Mouse (Mus musculus) neural tube, embryonic 12.5 days (tissue): ENCODE measurements around the gene Mxra7. TPM values are rescaled to one million over a fixed set of nuclear protein-coding genes. Genes with fewer than 3 reads are reported as not detected.
"Not testable (repeated sequence)": the region's sequence is repeated elsewhere in the genome, so short reads cannot be mapped to it uniquely, and the experiment has no call there.

Experiments used
- ATAC-seq: fragments of 200-750 bp; cut with Nextera tagmentation; 2 replicates; pipeline ENCODE4 v1.8.0; 2017; ENCODE audit warnings: low read depth, mild to moderate bottlenecking, moderate TSS enrichment, moderate library complexity; ENCODE audit not compliant: low FRiP score
- H3K27ac ChIP-seq: fragments of 300-500 bp; sonication (generic); 2 replicates; pipeline ENCODE4 v1.5.1; 2016
- H3K27me3 ChIP-seq: fragments of 300-500 bp; sonication (generic); replicated peaks from 2 replicates; pipeline ENCODE4 v1.6.1; 2016; ENCODE audit warnings: mild to moderate bottlenecking
- H3K36me3 ChIP-seq: fragments of 300-500 bp; sonication (generic); 2 replicates; pipeline ENCODE4 v1.6.1; 2016; ENCODE audit warnings: mild to moderate bottlenecking
- H3K4me1 ChIP-seq: fragments of 300-500 bp; sonication (generic); 2 replicates; pipeline ENCODE4 v1.6.1; 2016
- H3K4me2 ChIP-seq: fragments of 300-500 bp; sonication (generic); replicated peaks from 2 replicates; pipeline ENCODE4 v1.6.1; 2016; ENCODE audit warnings: mild to moderate bottlenecking
- H3K4me3 ChIP-seq: fragments of 300-500 bp; sonication (generic); 2 replicates; pipeline ENCODE4 v1.5.1; 2016
- H3K9ac ChIP-seq: fragments of 300-500 bp; sonication (generic); 2 replicates; pipeline ENCODE4 v1.6.1; 2016; ENCODE audit warnings: mild to moderate bottlenecking
- H3K9me3 ChIP-seq: fragments of 300-500 bp; sonication (generic); 2 replicates; pipeline ENCODE4 v1.6.1; 2016; ENCODE audit warnings: mild to moderate bottlenecking
- WGBS: fragments of 180-500 bp; shearing (Covaris S2); methylation state at CpG from one replicate; pipeline ENCODE4 v1.1.7; 2016; 5-methylcytosine and 5-hydroxymethylcytosine counted together
- polyA plus RNA-seq: library from polyadenylated mRNA; unstranded; fragments of >200 nt; fragmentation: Nextera tagmentation; extraction: Ambion mirVana; gene quantifications from 2 replicates; pipeline ENCODE4 v1.2.1, GENCODE M21; 2016

Mxra7 gene
- polyA plus RNA-seq, 1 experiment from 2014 or later: 91.2 TPM

- Histone ChIP-seq H3K36me3 (peaks cover 23% of the 10 kb centered on the region), H3K4me1 (peaks cover 25% of the 10 kb centered on the region), H3K9ac (peak within 1 kb of the TSS; percentile 98), H3K27ac (peak within 1 kb of the TSS; percentile 93), H3K4me2 (peak within 1 kb of the TSS; percentile 61), H3K27me3 (no peaks in the 10 kb centered on the region), H3K4me3 (peak within 1 kb of the TSS; percentile 98), H3K9me3 (no peaks in the 10 kb centered on the region)
- ATAC-seq: peak; percentile 57
- under 1% methylated on average over 85 of the region's 91 CpGs for WGBS
Measured at GRCm38 (mm10) chr11:116852291-116852890, 24.5 kb upstream of the Mxra7 start, which contains the start of gene Mfsd11. Mfsd11 (plus strand) TSS chr11:116852440.

GRCm38 (mm10) chr11:116851576-116852290, 23.9 kb upstream of the Mxra7 start:
- no peak for ATAC-seq
- H3K27me3 ChIP-seq: no peaks in the 10 kb centered on the region
- no peaks in the 10 kb centered on the region for H3K9me3 ChIP-seq
- peaks cover 25% of the 10 kb centered on the region for H3K4me1 ChIP-seq
- H3K4me3 ChIP-seq: peak overlapping the region; percentile 98
- 2% methylated on average over 29 of the region's 29 CpGs for WGBS
- H3K27ac ChIP-seq: peak overlapping the region; percentile 93; the same call in 1 of the 2 replicates
- H3K4me2 ChIP-seq: peak overlapping the region; percentile 61
- H3K36me3 ChIP-seq: peaks cover 23% of the 10 kb centered on the region
- peak overlapping the region; percentile 98 for H3K9ac ChIP-seq

GRCm38 (mm10) chr11:116850833-116851477, 23.1 kb upstream of the Mxra7 start:
- H3K4me2 ChIP-seq: peak overlapping the region; percentile 61
- no peak overlapping the region for H3K27ac ChIP-seq
- H3K9ac ChIP-seq: peak overlapping the region; percentile 98
- no peaks in the 10 kb centered on the region for H3K27me3 ChIP-seq
- H3K4me3 ChIP-seq: peak overlapping the region; percentile 98
- WGBS: 48% methylated on average over 6 of the region's 6 CpGs
- H3K9me3 ChIP-seq: no peaks in the 10 kb centered on the region
- peaks cover 23% of the 10 kb centered on the region for H3K36me3 ChIP-seq
- no peak for ATAC-seq
- peaks cover 24% of the 10 kb centered on the region for H3K4me1 ChIP-seq

GRCm38 (mm10) chr11:116850085-116850484, 22.2 kb upstream of the Mxra7 start:
- peak overlapping the region; percentile 61 for H3K4me2 ChIP-seq
- H3K27me3 ChIP-seq: no peaks in the 10 kb centered on the region
- ATAC-seq: no peak
- peaks cover 23% of the 10 kb centered on the region for H3K36me3 ChIP-seq
- no peak overlapping the region for H3K27ac ChIP-seq
- H3K4me3 ChIP-seq: no peak overlapping the region
- WGBS: 65% methylated on average over 4 of the region's 4 CpGs
- peaks cover 20% of the 10 kb centered on the region for H3K4me1 ChIP-seq
- no peaks in the 10 kb centered on the region for H3K9me3 ChIP-seq
- no peak overlapping the region for H3K9ac ChIP-seq

GRCm38 (mm10) chr11:116849587-116849986, 21.7 kb upstream of the Mxra7 start:
- Histone ChIP-seq H3K4me2 (no peak overlapping the region), H3K36me3 (peaks cover 23% of the 10 kb centered on the region), H3K4me1 (peaks cover 16% of the 10 kb centered on the region), H3K9ac (no peak overlapping the region), H3K27ac (no peak overlapping the region), H3K9me3 (no peaks in the 10 kb centered on the region), H3K27me3 (no peaks in the 10 kb centered on the region), H3K4me3 (no peak overlapping the region)
- ATAC-seq: no peak

GRCm38 (mm10) chr11:116848877-116849178, 21.0 kb upstream of the Mxra7 start:
- not testable (repeated sequence) for H3K9me3 ChIP-seq, H3K4me3 ChIP-seq, H3K9ac ChIP-seq, H3K27me3 ChIP-seq, ATAC-seq, H3K4me2 ChIP-seq, H3K27ac ChIP-seq
- Histone ChIP-seq H3K4me1 (peaks cover 18% of the 10 kb centered on the region), H3K36me3 (peaks cover 23% of the 10 kb centered on the region)
- 66% methylated on average over 2 of the region's 2 CpGs for WGBS

GRCm38 (mm10) chr11:116848086-116848876, 20.4 kb upstream of the Mxra7 start:
- WGBS: 80% methylated on average over 5 of the region's 5 CpGs
- H3K36me3 ChIP-seq: peaks cover 23% of the 10 kb centered on the region

GRCm38 (mm10) chr11:116847187-116848085, 19.6 kb upstream of the Mxra7 start:
- H3K4me1 ChIP-seq: peaks cover 20% of the 10 kb centered on the region
- H3K4me2 ChIP-seq: no peak overlapping the region
- WGBS: 94% methylated on average over 3 of the region's 3 CpGs
- H3K27ac ChIP-seq: no peak overlapping the region
- no peak for ATAC-seq
- H3K9ac ChIP-seq: no peak overlapping the region
- peaks cover 23% of the 10 kb centered on the region for H3K36me3 ChIP-seq
- no peaks in the 10 kb centered on the region for H3K27me3 ChIP-seq
- H3K4me3 ChIP-seq: no peak overlapping the region
- H3K9me3 ChIP-seq: no peaks in the 10 kb centered on the region

More at GRCm38 (mm10) chr11:116848086-116848876, 20.4 kb upstream of the Mxra7 start:
- Histone ChIP-seq H3K27ac (no peak overlapping the region), H3K4me1 (peaks cover 20% of the 10 kb centered on the region), H3K27me3 (no peaks in the 10 kb centered on the region), H3K4me2 (no peak overlapping the region), H3K4me3 (no peak overlapping the region), H3K9ac (no peak overlapping the region), H3K9me3 (no peaks in the 10 kb centered on the region)
- ATAC-seq: no peak

GRCm38 (mm10) chr11:116846593-116847181, 18.8 kb upstream of the Mxra7 start:
- H3K27me3 ChIP-seq: no peaks in the 10 kb centered on the region
- H3K27ac ChIP-seq: no peak overlapping the region
- H3K4me3 ChIP-seq: no peak overlapping the region
- no peak for ATAC-seq
- no peak overlapping the region for H3K4me2 ChIP-seq
- no peak overlapping the region for H3K9ac ChIP-seq
- H3K4me1 ChIP-seq: peaks cover 25% of the 10 kb centered on the region
- peaks cover 23% of the 10 kb centered on the region for H3K36me3 ChIP-seq
- WGBS: 82% methylated on average over 4 of the region's 4 CpGs
- H3K9me3 ChIP-seq: no peaks in the 10 kb centered on the region

GRCm38 (mm10) chr11:116843261-116844233, 15.7 kb upstream of the Mxra7 start, which contains the start of the genes Mettl23 and Jmjd6:
Mettl23 (plus strand) TSS chr11:116843278.
Jmjd6 (minus strand) TSS chr11:116843449.
- H3K27me3 ChIP-seq: no peaks in the 10 kb centered on the region
- peak within 1 kb of the TSS; percentile 95 for H3K27ac ChIP-seq
- peak within 1 kb of the TSS; percentile 90 for H3K9ac ChIP-seq
- peaks cover 32% of the 10 kb centered on the region for H3K36me3 ChIP-seq
- under 1% methylated on average over 72 of the region's 72 CpGs for WGBS
- peak within 1 kb of the TSS; percentile 91 for H3K4me2 ChIP-seq
- H3K9me3 ChIP-seq: no peaks in the 10 kb centered on the region
- H3K4me1 ChIP-seq: peaks cover 39% of the 10 kb centered on the region
- peak; percentile 95 for ATAC-seq
- H3K4me3 ChIP-seq: peak within 1 kb of the TSS; percentile 74
